Mouse (Mus musculus): ENCODE results near the gene Rabgap1l. TPM values are rescaled to one million over a fixed set of nuclear protein-coding genes. Genes with fewer than 3 reads are reported as not detected.
A peak's percentile ranks its signal among the peaks of the same experiment; 100 is the strongest.
"Not testable (repeated sequence)": the region's sequence is repeated elsewhere in the genome, so short reads cannot be mapped to it uniquely, and the experiment has no call there.

Rabgap1l gene
- polyA plus RNA-seq, 1 experiment, result 85.7 TPM

- Histone ChIP-seq H3K9me3 (no peaks in the 10 kb centered on the region), H3K27me3 (replicated peaks) (no peaks in the 10 kb centered on the region), H3K4me3 (replicated peaks) (peak overlapping the region; percentile 42), H3K4me1 (peaks cover 87% of the 10 kb centered on the region), H3K36me3 (replicated peaks; ENCODE audit: low read length) (peaks cover 70% of the 10 kb centered on the region)
- TF ChIP-seq FLI1 (IDR thresholded peaks at IDR 0.05; ENCODE audit: low read length) (no peak), GATA1 (IDR thresholded peaks at IDR 0.05; ENCODE audit: borderline replicate concordance, low read length) (no peak)
Measured at GRCm38 (mm10) chr1:160290242-160290641, 502.8 kb downstream of the Rabgap1l start.

- peaks cover 88% of the 10 kb centered on the region for H3K4me1 ChIP-seq
- no peaks in the 10 kb centered on the region for H3K9me3 ChIP-seq
- H3K36me3 ChIP-seq (replicated peaks; ENCODE audit: low read length), result peaks cover 61% of the 10 kb centered on the region
- H3K4me3 ChIP-seq (replicated peaks), result no peak overlapping the region
- TF ChIP-seq GATA1 (IDR thresholded peaks at IDR 0.05; ENCODE audit: borderline replicate concordance, low read length) (no peak), FLI1 (IDR thresholded peaks at IDR 0.05; ENCODE audit: low read length) (no peak)
- no peaks in the 10 kb centered on the region for H3K27me3 ChIP-seq (replicated peaks)
Measured at GRCm38 (mm10) chr1:160287058-160287645, 505.9 kb downstream of the Rabgap1l start.

DNA sequence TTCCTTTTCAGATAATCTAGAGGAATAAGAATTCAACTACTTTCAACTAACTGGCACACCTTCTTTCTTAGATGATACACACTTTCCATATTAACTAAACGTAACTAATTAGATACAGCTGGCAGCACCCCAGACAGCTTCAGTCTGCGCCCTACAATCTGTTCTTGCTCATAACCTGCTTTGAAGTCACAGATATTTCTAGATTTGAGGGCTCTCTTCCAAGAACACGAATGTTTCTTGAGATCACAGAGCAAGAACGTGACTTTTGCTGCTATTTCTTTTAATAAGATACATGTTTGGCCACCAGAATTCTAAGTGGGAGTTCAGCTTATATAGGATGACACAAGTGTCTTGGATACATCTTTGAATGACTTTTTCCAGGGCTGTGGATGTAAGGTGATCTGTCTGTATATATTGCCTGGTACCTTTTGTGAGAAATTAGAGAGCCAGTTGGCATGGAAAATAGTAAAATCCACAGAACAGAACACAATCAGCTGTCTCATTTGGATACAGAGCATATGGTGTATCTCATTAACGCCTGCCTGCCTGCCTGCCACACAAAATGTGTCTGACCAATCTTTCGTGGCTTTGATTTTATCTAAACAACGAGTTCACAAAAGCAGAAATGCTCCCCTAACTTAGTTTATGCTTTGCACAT is 506.5 kb downstream of the Rabgap1l start:
- TF ChIP-seq GATA1 (IDR thresholded peaks at IDR 0.05; ENCODE audit: borderline replicate concordance, low read length), result no peak
- H3K27me3 ChIP-seq (replicated peaks), result no peaks in the 10 kb centered on the region

GRCm38 (mm10) chr1:160284241-160284640 is 508.8 kb downstream of the Rabgap1l start:
- Histone ChIP-seq H3K4me3 (replicated peaks) (peak overlapping the region; percentile 87), H3K27me3 (replicated peaks) (no peaks in the 10 kb centered on the region), H3K36me3 (replicated peaks; ENCODE audit: low read length) (peaks cover 64% of the 10 kb centered on the region), H3K9me3 (no peaks in the 10 kb centered on the region), H3K4me1 (peaks cover 93% of the 10 kb centered on the region)
- no peak for TF ChIP-seq GATA1 (IDR thresholded peaks at IDR 0.05; ENCODE audit: borderline replicate concordance, low read length)
- no peak for TF ChIP-seq FLI1 (IDR thresholded peaks at IDR 0.05; ENCODE audit: low read length)

More for the DNA sequence above, 506.5 kb downstream of the Rabgap1l start:
- no peaks in the 10 kb centered on the region for H3K9me3 ChIP-seq
- H3K4me1 ChIP-seq, result peaks cover 88% of the 10 kb centered on the region
- H3K36me3 ChIP-seq (replicated peaks; ENCODE audit: low read length), result peaks cover 59% of the 10 kb centered on the region
- H3K4me3 ChIP-seq (replicated peaks), result peak overlapping the region; percentile 14

- peaks cover 91% of the 10 kb centered on the region for H3K4me1 ChIP-seq
- H3K36me3 ChIP-seq (replicated peaks; ENCODE audit: low read length), result peaks cover 69% of the 10 kb centered on the region
Measured at GRCm38 (mm10) chr1:160282166-160282874, 510.7 kb downstream of the Rabgap1l start.

GRCm38 (mm10) chr1:160281337-160282084 is 511.5 kb downstream of the Rabgap1l start:
- Histone ChIP-seq H3K4me3 (replicated peaks) (no peak overlapping the region), H3K27me3 (replicated peaks) (no peaks in the 10 kb centered on the region), H3K9me3 (no peaks in the 10 kb centered on the region), H3K36me3 (replicated peaks; ENCODE audit: low read length) (peaks cover 61% of the 10 kb centered on the region), H3K4me1 (peaks cover 86% of the 10 kb centered on the region)
- TF ChIP-seq GATA1 (IDR thresholded peaks at IDR 0.05; ENCODE audit: borderline replicate concordance, low read length), result no peak
- no peak for TF ChIP-seq FLI1 (IDR thresholded peaks at IDR 0.05; ENCODE audit: low read length)

More at GRCm38 (mm10) chr1:160282166-160282874, 510.7 kb downstream of the Rabgap1l start:
- peak overlapping the region; percentile 33 for H3K4me3 ChIP-seq (replicated peaks)
- not testable (repeated sequence) for H3K9me3 ChIP-seq; H3K27me3 ChIP-seq (replicated peaks)

GRCm38 (mm10) chr1:160280603-160281002 is 512.4 kb downstream of the Rabgap1l start:
- TF ChIP-seq GATA1 (IDR thresholded peaks at IDR 0.05; ENCODE audit: borderline replicate concordance, low read length), result no peak
- TF ChIP-seq FLI1 (IDR thresholded peaks at IDR 0.05; ENCODE audit: low read length), result no peak
- peaks cover 61% of the 10 kb centered on the region for H3K36me3 ChIP-seq (replicated peaks; ENCODE audit: low read length)
- no peak overlapping the region for H3K4me3 ChIP-seq (replicated peaks)
- H3K4me1 ChIP-seq, result peaks cover 85% of the 10 kb centered on the region
- H3K27me3 ChIP-seq (replicated peaks), result no peaks in the 10 kb centered on the region
- H3K9me3 ChIP-seq, result no peaks in the 10 kb centered on the region

GRCm38 (mm10) chr1:160277940-160278682 is 514.9 kb downstream of the Rabgap1l start:
- no peaks in the 10 kb centered on the region for H3K27me3 ChIP-seq (replicated peaks)
- peaks cover 88% of the 10 kb centered on the region for H3K4me1 ChIP-seq
- peaks cover 70% of the 10 kb centered on the region for H3K36me3 ChIP-seq (replicated peaks; ENCODE audit: low read length)
- no peak for TF ChIP-seq GATA1 (IDR thresholded peaks at IDR 0.05; ENCODE audit: borderline replicate concordance, low read length)
- TF ChIP-seq FLI1 (IDR thresholded peaks at IDR 0.05; ENCODE audit: low read length), result no peak
- H3K4me3 ChIP-seq (replicated peaks), result peak overlapping the region; percentile 67
- no peaks in the 10 kb centered on the region for H3K9me3 ChIP-seq

- TF ChIP-seq FLI1 (IDR thresholded peaks at IDR 0.05; ENCODE audit: low read length) (no peak), GATA1 (IDR thresholded peaks at IDR 0.05; ENCODE audit: borderline replicate concordance, low read length) (no peak)
- Histone ChIP-seq H3K4me1 (peaks cover 89% of the 10 kb centered on the region), H3K36me3 (replicated peaks; ENCODE audit: low read length) (peaks cover 80% of the 10 kb centered on the region), H3K27me3 (replicated peaks) (no peaks in the 10 kb centered on the region), H3K4me3 (replicated peaks) (peak overlapping the region; percentile 5), H3K9me3 (no peaks in the 10 kb centered on the region)
Measured at GRCm38 (mm10) chr1:160275248-160275647, 517.8 kb downstream of the Rabgap1l start.
